Comparison of ENCODE assay signal across 10 mouse cellular contexts in the genomic region with DNA sequence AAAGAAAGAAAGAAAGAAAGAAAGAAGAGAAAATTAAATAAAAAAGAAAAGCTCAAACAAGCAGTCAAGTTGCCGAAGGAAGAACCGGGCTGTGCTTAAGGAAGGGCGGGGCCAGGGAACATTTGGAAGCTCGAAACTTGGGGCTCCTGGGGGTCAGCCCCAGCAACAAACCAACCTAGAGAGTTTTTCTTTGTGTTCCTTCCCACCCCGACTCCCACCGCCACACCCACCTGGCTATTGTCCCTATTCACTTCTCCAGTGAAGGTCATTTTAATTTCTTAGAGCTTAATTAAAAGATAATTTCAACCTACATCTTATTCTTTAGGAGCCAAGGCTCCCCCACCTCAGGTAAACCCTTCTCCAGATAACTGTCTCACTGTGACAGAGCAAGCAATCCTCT. TPM values are rescaled to one million over a fixed set of nuclear protein-coding genes. Genes with fewer than 3 reads are reported as not detected.
DNase-seq lines count a peak whose midpoint lies in the region; ATAC-seq lines count a peak whose summit lies in the region.
"Had no signal": no experiment of that assay in that cellular context is flagged by ENCODE, and none has a peak within 500 bp of the region (broad histone marks: within the 10 kb centered on the region; RNA-seq: fewer than 3 reads in every experiment).

No protein-coding gene starts in this region.

- intact Hi-C loops in left cerebral cortex, postnatal 10 days (cut with DNase I) = loop anchor here (10.0 kb wide), 1 partner anchor 147 kb away; a partner anchor contains a TSS

- H3K4me3 ChIP-seq in kidney, embryonic 16.5 days (ENCODE audit: low read length) = peak overlapping the region; percentile 33
- H3K4me3 ChIP-seq in embryonic facial prominence, embryonic 15.5 days (replicated peaks) = peak overlapping the region; percentile 24
- H3K4me3 ChIP-seq in intestine, embryonic 14.5 days (ENCODE audit: low read depth, low read length) = peak overlapping the region; percentile 17; the same call in 1 of the 2 replicates
- no peak overlapping the region for H3K4me3 ChIP-seq in midbrain, embryonic 15.5 days

- ATAC-seq in kidney, embryonic 16.5 days (ENCODE audit: low FRiP score, low TSS enrichment) = no peak
- no peak for ATAC-seq in embryonic facial prominence, embryonic 15.5 days (ENCODE audit: insufficient number of reproducible peaks, low FRiP score, low TSS enrichment, low read depth)
- no peak for ATAC-seq in intestine, embryonic 14.5 days (replicated peaks; ENCODE audit: low FRiP score, low TSS enrichment, low read depth)
- ATAC-seq in midbrain, embryonic 15.5 days (replicated peaks) = no peak

- H3K27me3 ChIP-seq in kidney, embryonic 16.5 days (ENCODE audit: insufficient read depth, low read length) = no peaks in the 10 kb centered on the region
- no peaks in the 10 kb centered on the region for H3K27me3 ChIP-seq in embryonic facial prominence, embryonic 15.5 days
- H3K27me3 ChIP-seq in intestine, embryonic 14.5 days (replicated peaks; ENCODE audit: control insufficient read depth, insufficient read depth, low read length) = no peaks in the 10 kb centered on the region
- no peaks in the 10 kb centered on the region for H3K27me3 ChIP-seq in midbrain, embryonic 15.5 days (replicated peaks)

- no peaks in the 10 kb centered on the region for H3K9me3 ChIP-seq in kidney, embryonic 16.5 days (ENCODE audit: low read length)
- no peaks in the 10 kb centered on the region for H3K9me3 ChIP-seq in embryonic facial prominence, embryonic 15.5 days (replicated peaks)
- no peaks in the 10 kb centered on the region for H3K9me3 ChIP-seq in intestine, embryonic 14.5 days (ENCODE audit: control insufficient read depth, low read length)
- H3K9me3 ChIP-seq in midbrain, embryonic 15.5 days = no peaks in the 10 kb centered on the region

- H3K4me2 ChIP-seq in kidney, embryonic 16.5 days (replicated peaks; ENCODE audit: low read depth, low read length) = peak overlapping the region; percentile 52
- peak overlapping the region; percentile 41 for H3K4me2 ChIP-seq in embryonic facial prominence, embryonic 15.5 days (replicated peaks)
- peak overlapping the region; percentile 43 for H3K4me2 ChIP-seq in intestine, embryonic 14.5 days (ENCODE audit: low read length)
- H3K4me2 ChIP-seq in midbrain, embryonic 15.5 days = peak overlapping the region; percentile 31; the same call in 1 of the 2 replicates

- WGBS in kidney, embryonic 16.5 days = 14% methylated on average over 6 of the region's 6 CpGs
- WGBS in embryonic facial prominence, embryonic 15.5 days = 4% methylated on average over 6 of the region's 6 CpGs
- WGBS in intestine, embryonic 14.5 days = 18% methylated on average over 6 of the region's 6 CpGs
- 12% methylated on average over 6 of the region's 6 CpGs for WGBS in midbrain, embryonic 15.5 days

- H3K27ac ChIP-seq in kidney, embryonic 16.5 days (ENCODE audit: low read length) = no peak overlapping the region
- H3K27ac ChIP-seq in embryonic facial prominence, embryonic 15.5 days (replicated peaks) = 0 out of 2 replicates have a peak overlapping the region, but pooled peaks have one; percentile 14
- H3K27ac ChIP-seq in intestine, embryonic 14.5 days (ENCODE audit: low read depth) = no peak overlapping the region
- H3K27ac ChIP-seq in midbrain, embryonic 15.5 days = no peak overlapping the region
- H3K27ac ChIP-seq: macrophage had no signal

- peak overlapping the region; percentile 32 for H3K9ac ChIP-seq in kidney, embryonic 16.5 days (replicated peaks; ENCODE audit: low read length)
- H3K9ac ChIP-seq in embryonic facial prominence, embryonic 15.5 days = no peak overlapping the region
- 0 out of 2 replicates have a peak overlapping the region, but pooled peaks have one; percentile 34 for H3K9ac ChIP-seq in intestine, embryonic 14.5 days (ENCODE audit: low read length)
- H3K9ac ChIP-seq in midbrain, embryonic 15.5 days = no peak overlapping the region

- no peak for DNase-seq in kidney, postnatal 14 days
- no peak for DNase-seq in intestine, embryonic 14.5 days (ENCODE audit: low spot score)
- DNase-seq in thymus, adult 18-20 months = no peak
- DNase-seq in left cerebral cortex, postnatal 10 days (ENCODE audit: extremely low spot score in 1 of 2, low spot score in 2 of 2) = no peak
- no peak for DNase-seq in adrenal gland, postnatal 25 days
- DNase-seq: gastrocnemius, postnatal 25 days had no signal

- H3K36me3 ChIP-seq in kidney, embryonic 16.5 days (ENCODE audit: insufficient read depth, low read length) = no peaks in the 10 kb centered on the region
- no peaks in the 10 kb centered on the region for H3K36me3 ChIP-seq in embryonic facial prominence, embryonic 15.5 days
- no peaks in the 10 kb centered on the region for H3K36me3 ChIP-seq in intestine, embryonic 14.5 days (ENCODE audit: control insufficient read depth, insufficient read depth, low read length)
- no peaks in the 10 kb centered on the region for H3K36me3 ChIP-seq in midbrain, embryonic 15.5 days (replicated peaks)

- H3K4me1 ChIP-seq in kidney, embryonic 16.5 days (ENCODE audit: insufficient read depth, low read length) = no peaks in the 10 kb centered on the region; the same call in 1 of the 2 replicates
- peaks cover 9% of the 10 kb centered on the region for H3K4me1 ChIP-seq in embryonic facial prominence, embryonic 15.5 days
- peaks cover 4% of the 10 kb centered on the region; the same call in 1 of the 2 replicates for H3K4me1 ChIP-seq in intestine, embryonic 14.5 days (replicated peaks; ENCODE audit: control insufficient read depth, insufficient read depth, low read length)
- peaks cover 9% of the 10 kb centered on the region; the same call in 1 of the 2 replicates for H3K4me1 ChIP-seq in midbrain, embryonic 15.5 days

RNA-seq across cellular contexts. Expression of a gene that starts 25.6 kb away (rescaled TPM):
- polyA plus RNA-seq in kidney, embryonic 16.5 days (2015; fragmentation: Nextera tagmentation; extraction: Ambion mirVana) = 40.0 and 40.5 TPM in 2 replicates
- polyA plus RNA-seq in embryonic facial prominence, embryonic 15.5 days (2015; fragmentation: Nextera tagmentation; extraction: Ambion mirVana) = 49.9 and 50.0 TPM in 2 replicates
- 30.8 and 31.5 TPM in 2 replicates for polyA plus RNA-seq in intestine, embryonic 14.5 days (2014; fragmentation: Nextera tagmentation; extraction: Ambion mirVana)
- 42.1 and 42.5 TPM in 2 replicates for polyA plus RNA-seq in midbrain, embryonic 15.5 days (2015; fragmentation: Nextera tagmentation; extraction: Ambion mirVana)
- 10 to 100 TPM; 59.2 to 61.9 TPM for total RNA-seq in left cerebral cortex, postnatal 10 days (2021)
- total RNA-seq in adrenal gland, postnatal 25 days (2021) = 82.9 and 84.1 TPM in 2 replicates

RNA-seq across cellular contexts. Expression of a gene that starts 28.7 kb away (rescaled TPM):
- 155 and 169 TPM in 2 replicates for polyA plus RNA-seq in kidney, embryonic 16.5 days (2015; fragmentation: Nextera tagmentation; extraction: Ambion mirVana)
- polyA plus RNA-seq in embryonic facial prominence, embryonic 15.5 days (2015; fragmentation: Nextera tagmentation; extraction: Ambion mirVana) = 144 and 151 TPM in 2 replicates
- polyA plus RNA-seq in intestine, embryonic 14.5 days (2014; fragmentation: Nextera tagmentation; extraction: Ambion mirVana) = 192 and 202 TPM in 2 replicates
- polyA plus RNA-seq in midbrain, embryonic 15.5 days (2015; fragmentation: Nextera tagmentation; extraction: Ambion mirVana) = 330 and 368 TPM in 2 replicates
- 100 to 1,000 TPM; 177 to 178 TPM for total RNA-seq in left cerebral cortex, postnatal 10 days (2021)
- total RNA-seq in adrenal gland, postnatal 25 days (2021) = 133 and 158 TPM in 2 replicates

Comparison
In these comparisons a context has a peak if more than half of its experiments do, and no peak if none do; other contexts are left out.
1. H3K9ac ChIP-seq: peak in kidney, embryonic 16.5 days (single experiment) and intestine, embryonic 14.5 days (single experiment); none in embryonic facial prominence, embryonic 15.5 days (single experiment) and midbrain, embryonic 15.5 days (single experiment).
2. Peak in every context shown above with its lines, with median percentiles within 50 percentile points of each other: H3K4me2 ChIP-seq.